Mouse (Mus musculus) natural killer cell, adult 2 months (primary cell): ENCODE data around the gene Zranb3.
"Not testable (repeated sequence)": the region's sequence is repeated elsewhere in the genome, so short reads cannot be mapped to it uniquely, and the experiment has no call there.

ENCODE experiments used
- DNase-seq, 2 experiments: peaks; one replicate each; pipeline ENCODE4 v3.0.0; 2022; ENCODE audit warnings: low spot score in 2 of 2

Zranb3 gene

DNA sequence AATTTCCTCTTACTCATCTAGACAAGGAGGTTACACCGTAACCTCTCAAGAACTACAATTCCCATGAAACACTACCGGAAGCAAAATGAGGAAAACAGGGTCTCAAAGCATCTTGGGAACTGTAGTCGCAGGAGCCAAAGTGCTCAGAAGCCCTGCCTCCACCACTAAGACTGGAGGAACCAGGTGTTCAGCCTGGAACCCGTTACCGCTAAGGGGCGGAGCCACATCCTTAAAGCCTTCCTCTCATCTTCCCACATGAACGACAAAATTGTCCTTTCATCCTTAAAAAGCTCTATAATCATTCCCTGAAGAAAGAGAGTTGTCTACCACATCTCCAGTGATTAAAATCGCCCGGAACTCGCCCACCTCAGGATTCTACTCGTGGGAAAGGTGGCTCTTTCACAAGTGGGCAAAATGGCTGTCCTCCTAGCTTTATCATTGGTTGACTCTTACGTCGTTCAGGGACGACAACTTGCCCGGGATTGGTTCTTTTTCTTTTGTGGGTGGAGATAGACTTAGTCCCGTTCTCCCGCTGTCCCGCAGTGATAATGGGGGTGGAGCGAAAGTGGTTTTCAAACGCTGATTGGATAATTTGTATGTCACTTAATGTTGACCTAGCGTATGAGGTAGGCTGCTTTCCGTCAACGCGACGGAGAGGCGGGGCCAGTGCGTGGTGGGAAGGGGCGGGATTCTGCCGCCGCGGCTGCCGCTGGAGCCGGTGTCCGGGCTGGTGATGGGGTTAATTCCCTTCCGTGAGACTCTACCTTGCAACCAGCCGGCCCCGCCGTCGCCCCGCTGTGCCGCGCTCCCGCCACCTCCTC is at the start of gene Zranb3, which contains the start of gene R3hdm1:
TSS of gene Zranb3 (minus strand) at position 407 of the 821 bp plus-strand sequence.
TSS of gene R3hdm1 (plus strand) at position 661 of the 821 bp plus-strand sequence.
- DNase-seq = peak; percentile 98 to 99

DNA sequence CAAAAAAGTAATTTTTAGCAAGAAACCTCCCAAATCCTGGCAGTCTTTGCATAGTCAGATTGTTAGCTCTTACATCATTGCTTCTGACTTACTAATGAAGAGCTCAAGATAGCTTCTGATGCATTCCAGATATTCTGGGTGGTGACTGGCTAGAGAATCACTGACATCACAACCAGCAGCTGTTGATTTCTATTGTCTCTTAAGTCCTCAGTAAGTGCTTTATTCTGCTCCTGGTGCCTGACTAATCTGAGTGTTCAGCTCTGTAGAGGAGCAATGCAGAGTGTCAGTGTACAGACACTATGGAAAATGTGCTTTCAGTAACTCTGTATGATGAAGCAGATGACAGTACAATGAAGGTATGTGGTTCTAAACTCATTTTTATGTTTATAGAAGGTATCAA is 38.9 kb upstream of the Zranb3 start:
- DNase-seq = no peak

DNA sequence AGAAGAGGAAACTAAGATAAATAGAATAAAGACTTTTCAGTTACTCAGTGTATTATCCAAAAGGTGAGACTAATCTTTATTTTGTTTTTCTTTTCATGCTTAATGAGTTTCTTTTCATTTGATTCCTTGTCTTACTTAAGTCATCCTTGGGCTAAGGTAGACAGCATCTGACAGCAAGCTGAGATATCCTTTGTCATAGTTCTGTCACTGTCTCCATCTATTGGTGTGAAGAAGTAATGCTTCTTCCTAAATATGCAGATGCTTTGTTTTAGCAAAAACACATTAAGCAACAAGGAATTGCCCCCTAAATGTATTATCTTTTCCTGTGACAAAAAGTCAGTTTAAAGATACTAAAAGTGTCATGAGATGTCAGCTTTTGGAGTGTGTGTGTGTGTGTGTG is 38.2 kb upstream of the Zranb3 start:
- DNase-seq = no peak

DNA sequence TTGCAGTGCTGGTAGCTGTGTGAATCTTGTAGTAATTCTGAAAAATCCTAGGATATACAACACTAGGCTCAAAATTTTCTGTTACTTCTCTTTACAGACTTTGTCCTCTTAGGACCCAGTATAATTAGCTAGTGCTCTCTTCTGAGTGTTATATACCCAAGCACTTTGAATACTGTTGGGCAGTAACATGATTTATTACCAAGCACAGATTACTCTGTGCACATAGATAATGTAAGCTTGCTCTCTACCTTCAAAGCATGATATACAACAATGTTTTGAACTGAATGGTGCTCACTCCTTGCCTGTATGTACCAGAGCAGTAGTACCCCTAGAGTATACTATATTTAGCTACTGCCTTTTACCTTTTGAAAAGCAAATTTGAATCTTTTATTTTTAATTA is 33.4 kb upstream of the Zranb3 start:
- DNase-seq = not testable (repeated sequence)

DNA sequence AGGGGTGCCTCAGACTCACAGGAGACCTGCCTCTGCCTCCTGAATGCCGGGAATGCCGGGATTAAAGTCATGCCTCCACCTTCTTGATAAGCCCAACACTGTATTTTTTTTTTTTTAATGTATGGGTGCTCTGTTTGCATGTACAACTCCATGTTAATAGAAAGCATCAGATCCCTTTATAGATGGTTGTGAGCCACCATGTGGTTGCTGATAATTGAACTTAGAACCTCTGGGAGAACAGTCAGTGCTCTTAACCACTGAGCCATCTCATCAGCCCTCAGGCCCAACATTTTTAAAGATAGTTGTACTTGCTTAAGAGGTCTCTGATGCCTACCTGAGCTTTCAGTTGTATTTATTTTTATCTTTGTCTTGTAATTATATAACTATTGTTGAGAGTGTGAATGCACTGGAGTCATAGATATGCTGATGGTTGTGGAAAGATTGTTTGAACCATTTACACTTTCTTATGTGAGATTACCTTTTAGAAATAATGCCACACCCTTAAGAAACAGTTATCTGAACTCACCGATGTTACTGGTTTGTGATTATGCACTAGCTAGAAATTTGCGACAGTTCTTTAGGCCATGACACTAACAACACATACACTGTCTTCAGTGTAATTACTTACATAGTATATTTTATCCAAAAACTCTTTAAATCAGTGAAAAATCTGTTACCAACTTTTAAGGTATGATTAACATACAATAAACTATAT is 18.2 kb upstream of the Zranb3 start:
- no peak for DNase-seq

DNA sequence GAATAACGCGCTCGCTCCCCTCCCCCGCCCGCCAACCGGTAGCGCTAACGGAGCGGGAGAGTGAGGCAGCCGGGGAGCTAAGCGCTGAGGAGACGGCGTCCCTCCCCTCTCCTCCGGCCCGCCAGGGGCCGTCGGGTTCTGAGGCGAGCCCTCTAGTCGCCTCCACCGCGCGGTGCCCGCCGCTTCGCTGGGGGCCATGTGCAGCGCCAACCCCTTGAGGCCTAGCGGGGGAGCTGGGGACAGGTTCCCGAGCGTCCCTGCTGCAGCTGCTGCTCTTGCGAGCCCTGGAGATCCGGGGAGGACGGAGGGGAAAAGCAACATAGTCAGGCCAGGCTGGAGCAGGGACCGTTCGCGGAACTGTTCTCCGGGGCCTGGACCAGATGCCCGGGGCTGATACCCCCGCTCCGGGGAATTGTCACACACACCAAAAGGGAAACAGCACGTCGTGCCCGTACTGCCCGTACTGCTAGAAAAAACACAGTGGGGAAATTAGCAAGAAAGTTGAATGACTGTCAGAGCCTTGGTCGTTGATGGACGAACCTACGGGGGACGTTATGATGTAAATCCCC is 757 bp upstream of the Zranb3 start:
- no peak for DNase-seq

DNA sequence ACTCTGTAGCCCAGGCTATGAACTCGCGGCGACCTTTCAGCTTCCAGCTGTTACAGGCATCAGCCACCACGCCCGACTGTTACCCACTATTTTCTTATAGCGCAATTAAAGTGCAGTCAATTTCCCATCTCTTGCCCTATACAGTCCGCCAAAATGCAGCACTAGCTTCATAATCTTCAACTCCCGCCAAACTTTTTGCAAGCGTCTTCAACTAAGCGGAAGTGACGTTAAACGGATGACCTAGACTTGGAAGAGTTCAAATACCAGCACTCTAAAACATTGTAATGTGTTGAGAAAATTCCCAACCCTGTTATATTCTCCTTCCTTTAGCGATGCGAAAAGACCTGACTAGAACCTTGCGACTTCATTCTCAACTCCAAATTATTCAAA is 601 bp downstream of the Zranb3 start:
- DNase-seq = no peak

DNA sequence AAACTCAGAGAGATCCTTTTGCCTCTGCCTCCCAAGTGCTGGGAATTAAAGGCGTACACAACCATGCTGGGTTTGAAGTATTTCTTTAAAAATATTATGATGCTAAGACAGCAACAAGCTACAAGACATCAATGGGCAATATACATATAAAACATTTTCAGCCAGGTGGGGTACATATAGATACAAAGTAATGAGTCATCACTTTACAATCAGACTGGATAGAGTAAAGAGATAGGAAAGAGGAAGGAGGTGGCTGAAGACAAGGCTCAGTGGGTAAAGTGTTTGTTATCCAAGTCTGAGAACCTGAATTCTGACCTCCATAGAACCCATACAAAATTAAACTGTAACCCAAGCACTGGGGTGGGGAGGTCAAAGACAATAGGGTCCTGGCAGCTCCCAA is 4.5 kb downstream of the Zranb3 start:
- no peak for DNase-seq

DNA sequence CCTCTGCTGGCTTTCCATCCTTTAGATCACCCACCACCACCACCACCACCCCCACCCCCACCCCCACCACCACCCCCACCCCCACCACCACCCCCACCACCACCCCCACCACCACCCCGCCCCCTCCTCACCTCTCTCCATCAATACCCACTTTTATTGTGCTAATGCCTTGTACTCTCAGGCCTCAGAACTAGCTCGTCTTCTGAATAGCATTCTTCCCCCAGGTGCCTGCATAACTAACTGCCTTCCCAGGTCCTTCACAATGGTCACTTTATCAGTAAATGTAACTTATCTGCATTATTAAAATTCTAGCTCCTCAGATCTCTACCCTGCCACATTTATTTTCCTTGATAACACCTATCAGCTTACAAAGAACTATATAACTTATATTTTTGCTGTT is 8.2 kb downstream of the Zranb3 start:
- no peak for DNase-seq

DNA sequence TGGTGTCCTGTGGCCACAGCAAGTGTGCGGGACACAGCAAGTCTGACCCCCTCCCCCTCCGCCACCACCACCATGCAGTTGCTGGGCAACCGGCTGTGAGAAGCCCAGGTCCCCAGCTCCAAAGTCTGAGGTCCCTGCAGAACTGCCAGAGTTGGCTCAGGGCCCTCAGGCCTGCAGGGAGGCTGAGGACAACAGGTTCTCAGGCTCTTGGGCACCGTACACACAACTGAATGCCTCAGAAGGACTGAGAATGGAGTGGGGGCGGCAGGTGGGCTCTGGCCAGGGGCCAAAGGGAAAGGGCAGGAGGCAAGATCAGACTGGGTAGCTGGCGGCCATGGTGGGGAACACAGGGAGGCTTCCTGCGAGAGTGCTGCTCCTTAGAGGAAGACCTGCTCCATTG is 20.0 kb downstream of the Zranb3 start:
- DNase-seq = no peak

DNA sequence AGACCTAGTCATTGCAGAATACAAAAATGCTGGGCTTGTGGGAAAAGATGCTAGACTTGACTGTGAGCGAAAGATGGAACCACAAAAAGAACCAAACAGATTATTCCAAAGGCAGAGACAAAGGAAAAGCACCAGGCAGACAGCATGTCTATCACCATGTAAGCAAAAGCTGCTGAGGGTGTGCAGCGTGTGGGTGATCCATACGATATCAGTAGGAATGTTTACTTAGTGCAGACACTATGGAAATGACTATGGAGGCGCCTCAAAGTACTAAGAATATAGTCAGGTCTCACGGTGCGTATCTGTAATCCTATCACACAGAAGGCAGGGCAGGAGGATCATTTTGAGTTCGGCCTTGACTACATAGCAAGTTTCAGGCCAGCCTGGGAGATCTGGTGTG is 21.0 kb downstream of the Zranb3 start:
- DNase-seq = no peak

DNA sequence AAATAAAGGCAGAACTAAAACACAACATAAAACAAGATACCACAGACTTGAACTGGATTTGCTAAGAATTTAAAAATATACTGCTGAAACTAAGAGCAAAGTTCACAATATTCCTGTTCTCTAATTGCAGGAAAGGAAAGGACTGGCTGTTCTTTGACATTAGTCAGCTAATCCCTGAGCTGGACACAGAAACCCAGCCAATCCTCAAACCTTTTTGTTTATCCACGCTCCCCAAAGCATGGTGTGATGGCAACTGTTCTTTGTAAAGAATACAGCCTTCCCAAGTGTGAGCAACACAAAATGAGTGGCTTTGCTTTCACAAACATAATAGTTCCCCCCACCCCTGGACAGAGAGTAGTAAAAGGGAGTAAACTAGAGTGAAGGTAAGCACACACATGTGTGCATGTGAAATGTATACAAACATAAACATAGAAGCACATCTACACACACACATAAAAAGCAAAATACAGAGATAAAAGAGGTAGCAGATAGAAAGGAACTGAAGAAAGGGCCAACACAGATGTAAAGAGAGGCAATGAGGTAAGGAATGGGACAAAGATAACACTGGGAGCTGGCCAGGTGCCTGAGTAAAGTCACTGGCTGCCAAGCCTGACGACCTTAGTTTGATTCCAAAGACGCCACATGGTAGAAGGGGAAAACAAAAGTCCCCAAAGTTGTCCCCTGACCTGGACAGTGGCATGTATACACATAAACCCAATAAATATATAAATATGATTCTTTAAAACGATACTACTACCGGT is 21.7 kb downstream of the Zranb3 start:
- DNase-seq = no peak

DNA sequence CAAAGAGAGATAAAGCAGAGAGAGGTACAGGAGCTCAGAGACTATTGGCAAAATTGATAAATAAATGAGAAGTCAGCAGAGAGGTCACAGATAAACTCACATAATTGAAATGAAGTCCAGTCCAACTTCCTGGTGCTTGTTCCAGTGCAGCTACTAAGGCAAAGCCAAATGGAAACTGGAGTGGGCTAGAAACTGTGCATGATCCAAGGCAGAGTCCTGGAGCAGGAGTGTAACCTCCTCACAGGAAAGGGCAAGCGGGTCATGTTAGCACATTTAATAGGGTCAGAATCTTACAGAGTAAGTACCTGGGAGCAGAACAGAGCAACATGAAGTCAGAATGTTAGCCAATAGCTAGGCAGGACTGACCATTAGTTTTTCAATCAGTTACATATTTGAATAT is 24.2 kb downstream of the Zranb3 start:
- DNase-seq = no peak

DNA sequence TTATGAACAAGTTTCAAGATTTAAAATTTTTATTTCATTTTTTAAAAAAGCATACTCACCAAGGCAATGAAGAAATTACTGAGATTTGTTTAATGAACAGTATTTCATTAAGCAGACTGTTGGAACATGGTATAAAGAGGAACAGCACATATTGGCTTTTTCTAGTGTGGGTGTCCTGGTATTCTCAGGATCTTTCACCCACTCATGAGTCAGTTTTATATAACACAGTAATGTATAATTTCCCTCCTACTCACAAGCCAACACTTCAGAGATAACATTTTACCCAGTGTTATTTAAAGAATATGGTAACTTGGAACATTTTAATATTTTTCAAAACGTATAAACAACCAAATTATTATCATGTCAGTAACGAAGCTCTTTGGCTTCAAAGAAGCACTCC is 25.1 kb downstream of the Zranb3 start:
- DNase-seq = no peak

DNA sequence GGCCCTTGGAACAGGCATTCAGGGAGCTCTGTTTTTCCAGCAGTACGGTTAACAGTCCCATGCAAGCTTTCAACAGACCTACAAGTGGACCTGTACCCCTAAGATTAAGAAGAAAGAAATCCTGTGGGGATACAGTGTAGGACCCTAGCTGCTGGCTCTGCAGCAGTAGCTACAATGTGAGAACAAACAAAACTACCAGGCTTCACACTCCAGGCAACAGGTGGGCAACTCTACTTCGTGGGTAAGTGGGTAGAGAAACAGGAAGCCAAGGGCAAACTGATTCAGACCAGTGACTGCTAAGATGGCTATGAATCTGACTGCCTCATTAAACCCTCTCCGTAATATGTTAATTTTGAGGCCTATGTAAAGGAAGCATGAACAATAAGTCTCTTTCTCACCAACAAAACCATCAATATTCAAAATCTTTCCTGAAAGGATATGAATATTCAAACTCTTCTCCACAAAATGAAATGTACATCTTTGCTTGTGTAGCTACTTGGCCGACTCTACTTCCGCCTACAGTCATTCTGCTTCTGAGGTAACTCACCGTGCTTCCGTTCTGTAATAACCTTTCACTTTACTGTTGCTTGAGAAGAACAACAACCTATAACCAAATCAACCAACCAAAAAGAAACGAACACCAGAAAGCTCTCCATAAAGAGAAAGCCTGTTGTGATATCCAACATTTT is 25.9 kb downstream of the Zranb3 start:
- peak in 1 of 2 experiments; percentile 9 for DNase-seq

DNA sequence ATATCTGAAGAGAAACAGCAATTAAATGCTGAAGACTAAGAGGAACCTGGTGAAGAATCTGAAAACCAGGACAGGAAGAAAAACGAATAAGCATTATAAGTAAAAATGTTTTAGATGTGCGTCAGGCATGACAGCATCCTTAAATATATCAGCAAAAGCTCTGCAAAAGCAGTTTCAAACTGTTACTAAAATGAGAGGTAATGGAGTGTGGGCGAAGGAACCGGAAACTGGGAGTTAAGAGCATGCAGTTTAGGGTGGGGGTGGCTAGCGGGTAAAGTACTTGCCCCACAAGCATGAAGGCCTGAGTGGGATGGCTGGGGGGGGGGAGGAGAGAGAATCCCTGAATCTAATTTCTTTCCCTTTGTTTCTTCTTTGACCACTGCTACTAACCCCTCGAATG is 29.8 kb downstream of the Zranb3 start:
- DNase-seq = no peak

DNA sequence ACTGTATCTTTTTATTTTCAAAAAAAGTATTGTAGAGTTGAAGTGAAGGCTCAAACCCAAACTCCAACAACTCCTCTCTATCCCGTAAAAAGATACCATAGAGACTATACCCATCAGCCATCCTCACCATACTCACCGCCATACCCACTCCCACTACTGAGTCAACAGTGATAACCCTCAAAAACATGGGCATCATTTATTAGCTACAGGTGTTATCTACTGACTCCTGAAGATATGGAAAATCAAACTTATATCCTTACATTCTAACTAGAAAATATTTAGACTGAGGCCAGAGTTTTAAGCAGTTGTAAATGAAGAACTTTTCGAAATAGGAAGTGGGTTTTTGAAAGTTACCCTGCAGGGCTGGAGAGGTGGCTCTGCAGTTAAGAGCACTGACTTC is 32.8 kb downstream of the Zranb3 start:
- no peak for DNase-seq

DNA sequence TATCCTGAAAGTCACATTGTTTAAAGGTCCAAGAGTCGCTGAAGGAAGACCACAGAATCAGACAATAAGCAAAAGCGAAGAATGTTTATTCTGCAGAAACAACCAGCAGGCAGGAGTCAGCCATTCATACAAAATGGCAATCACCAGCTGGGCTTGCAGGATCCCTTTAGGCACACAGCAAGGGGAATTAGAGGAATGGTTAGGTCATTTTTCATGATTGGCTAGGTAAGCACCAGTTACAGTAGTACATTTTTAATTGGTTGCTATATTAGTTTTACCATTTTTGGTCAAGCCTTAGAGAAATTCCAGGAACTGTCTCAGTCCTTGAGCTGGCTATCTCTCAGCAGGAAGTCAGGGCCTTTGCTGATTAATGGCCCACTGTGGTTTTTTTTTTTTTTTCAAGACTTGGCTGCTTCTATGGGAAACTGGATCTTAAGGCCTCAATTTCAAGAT is 33.9 kb downstream of the Zranb3 start:
- no peak for DNase-seq

DNA sequence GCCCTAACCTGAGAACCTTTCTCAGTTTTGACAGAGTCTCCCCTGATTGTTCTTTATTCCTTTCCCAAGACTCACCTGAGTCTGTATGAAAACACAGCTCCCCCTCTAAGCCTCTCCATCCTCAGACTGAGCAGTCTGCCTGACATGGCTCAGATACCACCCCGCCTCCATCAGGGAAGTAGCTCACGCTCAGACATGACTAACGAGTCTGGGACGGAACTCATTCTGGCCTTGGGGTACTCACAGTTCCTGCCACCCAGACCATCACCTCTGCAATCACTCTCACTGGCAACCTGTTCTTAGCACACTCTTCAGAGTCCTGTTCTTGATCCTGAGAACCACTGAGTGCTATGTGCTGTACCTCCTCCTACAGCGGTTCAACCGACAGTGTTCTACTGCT is 38.1 kb downstream of the Zranb3 start:
- no peak for DNase-seq

DNA sequence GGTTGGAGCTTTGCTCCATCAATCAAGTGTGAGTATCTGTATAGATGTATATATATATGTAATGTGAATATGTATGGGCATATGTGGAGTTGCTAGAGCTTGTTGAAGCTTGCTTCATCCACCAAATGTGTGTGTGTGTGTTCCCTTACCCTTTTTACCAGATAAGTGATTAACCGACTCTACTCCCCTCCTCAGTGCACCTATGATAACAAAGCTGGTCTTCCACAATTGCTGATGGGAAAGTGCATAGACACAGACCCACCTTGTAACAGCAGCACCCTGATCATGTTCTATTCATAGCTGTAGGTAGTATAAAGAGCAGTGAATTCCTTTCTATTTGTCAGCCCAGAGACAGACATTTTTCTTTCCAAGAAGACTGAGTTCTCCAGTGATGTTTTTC is 40.7 kb downstream of the Zranb3 start:
- no peak for DNase-seq

DNA sequence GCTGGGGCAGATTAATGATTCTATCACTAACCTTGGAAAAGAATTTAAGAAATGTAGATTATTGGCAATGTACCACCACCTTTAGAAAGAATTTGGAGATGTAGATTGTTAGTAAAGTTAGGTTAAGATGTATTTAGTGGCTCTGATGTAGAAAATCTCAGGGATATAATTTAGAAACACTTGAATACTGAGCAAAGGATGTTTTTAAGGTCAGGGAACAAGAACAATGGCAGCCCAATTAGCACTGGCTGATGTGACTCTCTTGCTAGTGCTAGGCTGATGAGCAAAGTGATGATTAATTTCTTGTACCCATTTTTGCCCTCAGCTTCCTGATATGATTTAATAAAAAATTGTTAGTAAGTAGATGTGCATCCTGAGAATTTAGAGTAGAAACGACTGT is 41.4 kb downstream of the Zranb3 start:
- no peak for DNase-seq
